Mouse (Mus musculus) myocyte (in vitro differentiated cells): ENCODE results near the gene Tshz3. TPM values are rescaled to one million over a fixed set of nuclear protein-coding genes. Genes with fewer than 3 reads are reported as not detected.

ENCODE experiments used
- H3K27me3 ChIP-seq: one replicate; pipeline ENCODE4 v1.6.1; 2011; ENCODE audit not compliant: control insufficient read depth, insufficient read depth, insufficient read length
- H3K36me3 ChIP-seq: one replicate; pipeline ENCODE4 v1.6.1; 2011; ENCODE audit not compliant: control insufficient read depth, insufficient read depth
- H3K4me2 ChIP-seq: one replicate; pipeline ENCODE4 v1.6.1; 2011; ENCODE audit warnings: low read depth, control low read depth
- H3K4me3 ChIP-seq: one replicate; pipeline ENCODE4 v1.5.1; 2011; ENCODE audit warnings: mild to moderate bottlenecking, control low read depth, moderate library complexity
- H3K79me2 ChIP-seq: one replicate; pipeline ENCODE4 v1.6.1; 2011; ENCODE audit not compliant: control insufficient read depth, insufficient read depth
- H3ac ChIP-seq: one replicate; pipeline ENCODE4 v1.6.1; 2011; ENCODE audit not compliant: control insufficient read depth, insufficient read length
- CEBPB ChIP-seq: IDR thresholded peaks from 2 replicates; pipeline ENCODE4 v1.6.1; 2011; ENCODE audit warnings: mild to moderate bottlenecking, moderate library complexity; ENCODE audit not compliant: poor library complexity, insufficient read depth, severe bottlenecking
- E2F4 ChIP-seq: IDR thresholded peaks from one replicate; pipeline ENCODE4 v1.6.1; 2011; ENCODE audit warnings: mild to moderate bottlenecking, control low read depth, moderate library complexity; ENCODE audit not compliant: insufficient read depth
- MAX ChIP-seq: IDR thresholded peaks from one replicate; pipeline ENCODE4 v1.6.1; 2011; ENCODE audit warnings: low read depth, mild to moderate bottlenecking, control low read depth
- MYOD1 ChIP-seq, 3 experiments: IDR thresholded peaks; one replicate each; pipeline ENCODE4 v1.6.1; 2011; ENCODE audit warnings: control low read depth in 2 of 3, low read depth in 2 of 3, mild to moderate bottlenecking in 2 of 3, moderate library complexity in 1 of 3; ENCODE audit not compliant: insufficient read length in 2 of 3, control insufficient read depth in 1 of 3
- MYOG ChIP-seq, 3 experiments: IDR thresholded peaks; one replicate each; pipeline ENCODE4 v1.6.1; 2011; ENCODE audit warnings: control low read depth in 2 of 3, low read depth in 2 of 3, mild to moderate bottlenecking in 2 of 3; ENCODE audit not compliant: insufficient read length in 2 of 3, control insufficient read depth in 1 of 3, insufficient read depth in 1 of 3
- POLR2A ChIP-seq: IDR thresholded peaks from one replicate; pipeline ENCODE4 v1.6.1; 2011; ENCODE audit warnings: low read depth, mild to moderate bottlenecking, control low read depth, moderate library complexity; ENCODE audit not compliant: insufficient read length
- POLR2AphosphoS2 ChIP-seq: IDR thresholded peaks from one replicate; pipeline ENCODE4 v1.6.1; 2011; ENCODE audit warnings: low read depth, control low read depth; ENCODE audit not compliant: insufficient read length
- REST ChIP-seq: IDR thresholded peaks from one replicate; pipeline ENCODE4 v1.6.1; 2011; ENCODE audit warnings: mild to moderate bottlenecking, control low read depth, moderate library complexity; ENCODE audit not compliant: insufficient read depth, insufficient read length
- SRF ChIP-seq: IDR thresholded peaks from one replicate; pipeline ENCODE4 v1.6.1; 2011; ENCODE audit warnings: low read depth; ENCODE audit not compliant: control insufficient read depth, insufficient read length
- TCF12 ChIP-seq: IDR thresholded peaks from one replicate; pipeline ENCODE4 v1.6.1; 2011; ENCODE audit warnings: mild to moderate bottlenecking, control low read depth; ENCODE audit not compliant: poor library complexity, insufficient read depth, severe bottlenecking
- TCF3 ChIP-seq: IDR thresholded peaks from one replicate; pipeline ENCODE4 v1.6.1; 2011; ENCODE audit warnings: low read depth, control low read depth; ENCODE audit not compliant: insufficient read length
- USF1 ChIP-seq: IDR thresholded peaks from one replicate; pipeline ENCODE4 v1.6.1; 2011; ENCODE audit warnings: low read depth, mild to moderate bottlenecking, control low read depth, moderate library complexity
- polyA plus RNA-seq: library from polyadenylated mRNA; unstranded; fragments of >200 nt; fragmentation: generic; extraction: Trizol; gene quantifications from one replicate; pipeline ENCODE4 v1.2.1, GENCODE M21; 2012; ENCODE audit warnings: missing spikeins

Gene Tshz3
- polyA plus RNA-seq, 1 experiment, result 6.5 TPM

DNA sequence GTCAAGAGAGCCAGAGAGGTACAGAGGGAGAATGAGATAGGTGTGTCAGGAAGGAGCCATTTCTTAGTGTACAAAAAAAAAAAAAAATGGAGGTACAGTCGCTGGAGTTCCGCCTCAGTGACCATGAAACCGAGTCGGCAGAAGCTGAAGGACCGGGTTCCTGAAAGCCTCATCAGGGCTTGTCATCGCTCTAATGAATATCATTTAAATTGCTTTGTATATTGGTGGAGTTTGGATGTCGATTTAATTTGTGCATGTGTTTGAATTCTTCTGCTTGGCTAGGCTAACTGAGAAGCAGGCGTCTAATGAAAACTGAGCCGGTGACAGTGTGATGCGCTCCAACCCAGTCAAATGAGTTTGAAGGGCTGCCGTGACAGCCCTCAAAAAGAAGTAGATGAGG lies 80.5 kb downstream of the Tshz3 start:
- TF ChIP-seq POLR2A, result no peak
- no peak for TF ChIP-seq E2F4
- no peak for TF ChIP-seq CEBPB
- no peak for TF ChIP-seq MYOG (IDR thresholded peaks at IDR 0.05; ENCODE audit: control insufficient read depth in 1 of 3, insufficient read depth in 1 of 3, insufficient read length in 2 of 3, low read depth in 2 of 3)
- no peak for TF ChIP-seq POLR2AphosphoS2
- no peak for TF ChIP-seq TCF3
- no peak for TF ChIP-seq MYOD1 (IDR thresholded peaks at IDR 0.05; ENCODE audit: control insufficient read depth in 1 of 3, insufficient read length in 2 of 3, low read depth in 2 of 3)
- no peak for TF ChIP-seq REST
- TF ChIP-seq SRF, result no peak
- no peak for TF ChIP-seq TCF12
- TF ChIP-seq MAX, result no peak
- no peak for TF ChIP-seq USF1
- no peak overlapping the region for H3ac ChIP-seq
- no peaks in the 10 kb centered on the region for H3K36me3 ChIP-seq
- H3K4me2 ChIP-seq, result no peak overlapping the region
- H3K79me2 ChIP-seq, result no peaks in the 10 kb centered on the region
- no peak overlapping the region for H3K4me3 ChIP-seq
- H3K27me3 ChIP-seq, result no peaks in the 10 kb centered on the region

DNA sequence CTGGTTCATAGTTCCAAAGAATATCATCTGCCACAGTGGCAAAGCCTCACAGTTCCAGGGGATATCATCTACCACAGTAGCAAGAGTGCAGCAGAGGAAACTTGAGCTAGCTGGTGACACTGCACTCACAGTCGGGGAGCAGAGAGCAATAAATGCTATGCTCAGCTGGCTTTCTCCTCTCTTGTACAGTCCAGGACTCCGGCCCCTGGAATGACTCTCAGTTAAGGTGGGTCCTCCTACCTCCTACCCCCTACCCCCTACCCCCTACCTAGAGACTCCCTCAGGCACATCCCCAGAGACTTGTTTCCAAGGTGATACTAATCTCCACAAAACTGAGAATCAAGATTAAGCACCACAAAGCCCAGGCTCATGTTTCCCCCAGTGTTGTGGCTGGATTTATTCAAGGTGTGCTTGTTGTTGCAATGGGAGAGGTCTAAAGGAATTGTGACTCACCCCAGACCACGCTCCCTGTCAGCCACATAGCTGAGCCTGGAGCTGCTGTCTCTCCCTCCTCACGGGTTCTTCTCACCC lies 86.4 kb downstream of the Tshz3 start:
- Histone ChIP-seq H3K79me2 (no peaks in the 10 kb centered on the region), H3K27me3 (no peaks in the 10 kb centered on the region), H3K4me2 (no peak overlapping the region), H3K36me3 (no peaks in the 10 kb centered on the region), H3K4me3 (no peak overlapping the region), H3ac (no peak overlapping the region)
- TF ChIP-seq TCF3, result no peak
- no peak for TF ChIP-seq POLR2A
- TF ChIP-seq TCF12, result no peak
- TF ChIP-seq E2F4, result no peak
- no peak for TF ChIP-seq MYOD1 (IDR thresholded peaks at IDR 0.05; ENCODE audit: control insufficient read depth in 1 of 3, insufficient read length in 2 of 3, low read depth in 2 of 3)
- TF ChIP-seq REST, result no peak
- no peak for TF ChIP-seq MYOG (IDR thresholded peaks at IDR 0.05; ENCODE audit: control insufficient read depth in 1 of 3, insufficient read depth in 1 of 3, insufficient read length in 2 of 3, low read depth in 2 of 3)
- no peak for TF ChIP-seq SRF
- TF ChIP-seq MAX, result no peak
- no peak for TF ChIP-seq POLR2AphosphoS2
- no peak for TF ChIP-seq CEBPB
- TF ChIP-seq USF1, result no peak

DNA sequence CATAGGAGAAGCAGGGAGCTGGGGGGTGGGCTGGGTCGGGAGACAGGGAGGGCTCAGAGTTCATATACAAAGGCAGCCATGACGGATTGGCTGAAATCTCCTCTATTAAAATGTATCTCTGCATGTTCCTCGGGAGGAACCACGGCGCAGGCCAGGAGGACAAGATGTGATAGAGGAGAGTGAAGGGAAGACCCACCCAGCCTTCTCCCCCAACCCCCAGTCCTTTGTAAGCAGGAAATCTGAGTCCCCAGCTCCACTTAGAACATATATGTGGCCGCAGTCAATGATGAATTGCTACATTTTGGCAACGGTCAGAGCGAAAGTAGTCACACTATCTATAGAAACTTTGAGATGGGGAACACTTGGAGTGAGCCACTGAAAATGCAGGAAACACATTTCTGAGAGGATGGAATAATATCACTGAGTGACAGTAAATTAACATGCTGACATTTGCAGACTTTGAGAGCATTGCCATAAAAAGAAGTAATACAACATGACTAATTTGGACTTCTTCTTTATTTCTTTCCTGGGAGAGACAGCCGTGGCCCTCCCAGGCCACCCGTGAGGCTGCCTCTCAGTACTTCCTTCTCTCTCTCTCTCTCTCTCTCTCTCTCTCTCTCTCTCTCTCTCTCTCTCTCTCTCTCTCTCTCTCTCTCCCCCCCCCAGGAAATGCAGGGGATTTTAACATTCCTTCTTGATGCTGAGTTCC lies 88.9 kb downstream of the Tshz3 start:
- H3K27me3 ChIP-seq, result no peaks in the 10 kb centered on the region
- no peak overlapping the region for H3ac ChIP-seq
- no peak overlapping the region for H3K4me3 ChIP-seq
- H3K79me2 ChIP-seq, result no peaks in the 10 kb centered on the region
- TF ChIP-seq MAX, result no peak
- H3K4me2 ChIP-seq, result no peak overlapping the region
- H3K36me3 ChIP-seq, result no peaks in the 10 kb centered on the region

DNA sequence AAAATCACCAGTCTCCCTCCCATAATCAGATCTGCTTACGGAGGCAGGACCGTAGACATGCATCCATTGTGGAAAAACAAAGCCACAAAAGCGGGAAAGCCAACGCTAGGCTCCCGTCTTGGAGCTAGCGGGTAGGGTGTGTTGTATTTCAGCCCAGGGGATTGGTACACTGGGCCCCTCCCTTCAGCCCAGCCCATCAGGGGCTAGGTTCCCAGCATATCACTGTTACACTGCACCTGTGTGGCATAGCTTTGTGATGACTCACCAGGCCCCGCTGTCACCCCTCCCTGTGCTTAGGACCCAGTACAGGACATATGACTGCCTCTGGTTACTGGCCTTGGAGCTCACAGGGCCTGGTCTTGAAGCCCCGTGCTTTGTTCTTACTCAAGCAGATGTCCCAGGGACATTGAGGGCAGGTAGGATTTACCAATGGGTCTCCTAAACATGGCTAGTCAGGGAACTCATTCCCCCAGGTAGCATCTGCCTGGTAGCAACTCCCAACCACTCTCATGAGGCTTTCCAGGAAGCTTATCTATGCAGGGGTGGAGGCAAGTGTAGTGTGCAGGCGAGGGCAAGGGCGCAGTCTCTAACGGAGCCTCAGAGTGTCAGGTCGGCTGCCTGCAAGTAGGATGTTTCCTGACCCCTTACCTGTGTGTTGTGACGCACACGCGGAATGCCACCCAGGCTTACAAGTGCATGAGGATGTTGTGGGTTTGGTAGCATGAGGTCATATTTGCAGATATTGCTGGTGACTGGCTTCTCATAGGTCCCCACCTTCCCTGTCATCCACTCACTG lies 98.7 kb downstream of the Tshz3 start:
- H3K4me3 ChIP-seq, result no peak overlapping the region
- H3K36me3 ChIP-seq, result no peaks in the 10 kb centered on the region
- H3K27me3 ChIP-seq, result no peaks in the 10 kb centered on the region
- H3K4me2 ChIP-seq, result no peak overlapping the region
- no peaks in the 10 kb centered on the region for H3K79me2 ChIP-seq
- H3ac ChIP-seq, result no peak overlapping the region
- TF ChIP-seq MYOD1 (IDR thresholded peaks at IDR 0.05; ENCODE audit: control insufficient read depth in 1 of 3, insufficient read length in 2 of 3, low read depth in 2 of 3) (peak in 2 of 3 experiments; percentile 7 to 51), MAX (no peak), CEBPB (no peak), TCF12 (no peak), POLR2A (no peak), USF1 (no peak), SRF (no peak), REST (no peak), MYOG (IDR thresholded peaks at IDR 0.05; ENCODE audit: control insufficient read depth in 1 of 3, insufficient read depth in 1 of 3, insufficient read length in 2 of 3, low read depth in 2 of 3) (peak in 1 of 3 experiments; percentile 67), E2F4 (no peak), TCF3 (no peak)
